In genomic region chr11:109380662-109381061, GRCm38 (mm10) we compare ENCODE assay signal across 26 mouse cellular contexts. TPM values are rescaled to one million over a fixed set of nuclear protein-coding genes. Genes with fewer than 3 reads are reported as not detected.
A peak's percentile ranks its signal among the peaks of the same experiment; 100 is the strongest.
DNase-seq lines count a peak whose midpoint lies in the region; ATAC-seq and TF ChIP-seq lines count a peak whose summit lies in the region.
"Had no signal": no experiment of that assay in that cellular context is flagged by ENCODE, and none has a peak within 500 bp of the region (broad histone marks: within the 10 kb centered on the region; RNA-seq: fewer than 3 reads in every experiment).

No protein-coding gene starts in this region.

- no peak for DNase-seq in lung, postnatal 0 days (ENCODE audit: low spot score)
- no peak for DNase-seq in lung, postnatal 14 days
- peak; percentile 32 for DNase-seq in c-Kit-positive CD71-negative TER-119-negative erythroid progenitor cells, embryonic 14.5 days (ENCODE audit: low read depth)
- DNase-seq in splenic B cell, adult 2 months (ENCODE audit: low read depth, low spot score), result peak; percentile 75
- no peak for DNase-seq in urinary bladder, adult 18-20 months (ENCODE audit: low spot score in 2 of 2)
- DNase-seq in adrenal gland, adult 2 months, result no peak
- DNase-seq in embryo, embryonic 10 days (ENCODE audit: low spot score), result no peak
- DNase-seq: adrenal gland, postnatal 25 days; cerebellum, adult 18-20 months; cerebellum, postnatal 14 days; forebrain, postnatal 0 days; gastrocnemius, postnatal 36 days; heart, adult 2 months; heart, postnatal 14 days; kidney, adult 2 months had no signal

- no peaks in the 10 kb centered on the region for H3K27me3 ChIP-seq in lung, postnatal 0 days (replicated peaks; ENCODE audit: insufficient read depth, low read length)
- no peaks in the 10 kb centered on the region for H3K27me3 ChIP-seq in splenic B cell, adult 2 months (ENCODE audit: control insufficient read depth, insufficient read depth, low read length, poor library complexity, severe bottlenecking)
- H3K27me3 ChIP-seq: embryonic facial prominence, embryonic 13.5 days; forebrain, embryonic 12.5 days; heart, embryonic 15.5 days; intestine, embryonic 15.5 days had no signal

- no peaks in the 10 kb centered on the region for H3K36me3 ChIP-seq in lung, postnatal 0 days (ENCODE audit: insufficient read depth, low read length)
- no peaks in the 10 kb centered on the region for H3K36me3 ChIP-seq in splenic B cell, adult 2 months (ENCODE audit: control insufficient read depth, insufficient read depth, low read length, poor library complexity, severe bottlenecking)
- H3K36me3 ChIP-seq: forebrain, embryonic 12.5 days; heart, embryonic 15.5 days; hindbrain, embryonic 10.5 days; intestine, embryonic 15.5 days had no signal

- TF ChIP-seq CTCF in lung, postnatal 0 days (IDR thresholded peaks at IDR 0.05), result no peak

- no peaks in the 10 kb centered on the region for H3K9me3 ChIP-seq in lung, postnatal 0 days (ENCODE audit: low read length)
- H3K9me3 ChIP-seq: embryonic facial prominence, embryonic 13.5 days; forebrain, embryonic 12.5 days; heart, embryonic 15.5 days; hindbrain, embryonic 10.5 days; intestine, embryonic 15.5 days had no signal

- peak overlapping the region; percentile 20; the same call in 1 of the 2 replicates for H3K27ac ChIP-seq in lung, postnatal 0 days (ENCODE audit: low read length)
- H3K27ac ChIP-seq: embryonic facial prominence, embryonic 13.5 days; forebrain, embryonic 12.5 days; heart, adult 2 months; heart, embryonic 15.5 days; hindbrain, embryonic 10.5 days; hindbrain, embryonic 14.5 days; intestine, embryonic 15.5 days had no signal

- TF ChIP-seq EP300 in lung, postnatal 0 days (IDR thresholded peaks at IDR 0.05), result no peak

- no peak overlapping the region for H3K4me2 ChIP-seq in lung, postnatal 0 days (replicated peaks; ENCODE audit: low read depth, low read length)
- H3K4me2 ChIP-seq: embryonic facial prominence, embryonic 13.5 days; forebrain, embryonic 12.5 days; heart, embryonic 11.5 days; heart, embryonic 15.5 days; hindbrain, embryonic 14.5 days; intestine, embryonic 15.5 days had no signal

- ATAC-seq in lung, postnatal 0 days, result 0 out of 2 replicates have a peak, but pooled peaks have one; percentile 10
- ATAC-seq in megakaryocyte, adult 5-6 weeks (ENCODE audit: poor library complexity, severe bottlenecking), result peak; percentile 73
- ATAC-seq: forebrain, postnatal 0 days; intestine, embryonic 15.5 days had no signal

- no peak overlapping the region for H3K9ac ChIP-seq in lung, postnatal 0 days (replicated peaks; ENCODE audit: low read depth)
- H3K9ac ChIP-seq: embryonic facial prominence, embryonic 13.5 days; forebrain, embryonic 12.5 days; forebrain, postnatal 0 days; heart, embryonic 15.5 days; hindbrain, embryonic 14.5 days; intestine, embryonic 15.5 days had no signal

- 63% methylated on average over 5 of the region's 5 CpGs for WGBS in lung, postnatal 0 days

- peaks cover 12% of the 10 kb centered on the region for H3K4me1 ChIP-seq in lung, postnatal 0 days (ENCODE audit: insufficient read depth, low read depth, low read length)

- no peak overlapping the region for H3K4me3 ChIP-seq in lung, postnatal 0 days (ENCODE audit: low read depth, low read length)
- H3K4me3 ChIP-seq: embryonic facial prominence, embryonic 13.5 days; forebrain, embryonic 12.5 days; heart, adult 2 months; heart, embryonic 15.5 days; hindbrain, embryonic 10.5 days; intestine, embryonic 15.5 days had no signal

RNA-seq across cellular contexts. Expression of gene Gna13, which starts 18.0 kb away (rescaled TPM):
- 57.7 and 69.7 TPM in 2 replicates for polyA plus RNA-seq in lung, postnatal 0 days (2015; fragmentation: Nextera tagmentation; extraction: Ambion mirVana)
- total RNA-seq in megakaryocyte, adult 5-6 weeks (2015), result 59.5 and 61.2 TPM in 2 replicates
- total RNA-seq in megakaryocyte, adult 5-6 weeks (2017), result 54.2 and 57.3 TPM in 2 replicates
- 10 to 100 TPM; 59.8 to 61.8 TPM for total RNA-seq in adrenal gland, adult 2 months (2021)
- polyA plus RNA-seq in adrenal gland, adult 2 months (2012; rRNA removed), result 21.7 and 23.2 TPM in 2 replicates

RNA-seq across cellular contexts. Expression of gene 9930022D16Rik, which starts 33.1 kb away (rescaled TPM):
- polyA plus RNA-seq in lung, postnatal 0 days (2015; fragmentation: Nextera tagmentation; extraction: Ambion mirVana), result 0.07 TPM in 1 of 2 replicates, not detected in the other
- 0.07 TPM in 1 of 2 replicates, not detected in the other for total RNA-seq in megakaryocyte, adult 5-6 weeks (2015)
- total RNA-seq in megakaryocyte, adult 5-6 weeks (2017), result 0.08 TPM in 1 of 2 replicates, not detected in the other
- total RNA-seq in adrenal gland, adult 2 months (2021), result not detected
- polyA plus RNA-seq in adrenal gland, adult 2 months (2012; rRNA removed), result not detected in 2 replicates
- total RNA-seq: adrenal gland, adult 18-20 months; adrenal gland, postnatal 25 days; forebrain, postnatal 0 days; gastrocnemius, adult 18-20 months; gastrocnemius, postnatal 36 days; heart, adult 2 months; heart, postnatal 14 days had no signal
- polyA plus RNA-seq: C2C12; embryonic facial prominence, embryonic 13.5 days; forebrain, embryonic 12.5 days; forebrain, postnatal 0 days; heart, adult 2 months; heart, embryonic 15.5 days; hindbrain, embryonic 10.5 days; hindbrain, embryonic 14.5 days; intestine, embryonic 15.5 days; kidney, adult 2 months had no signal

RNA-seq across cellular contexts. Expression of gene Amz2, which starts 45.1 kb away (rescaled TPM):
- polyA plus RNA-seq in lung, postnatal 0 days (2015; fragmentation: Nextera tagmentation; extraction: Ambion mirVana), result 23.6 and 28.8 TPM in 2 replicates
- 19.2 and 26.5 TPM in 2 replicates for total RNA-seq in megakaryocyte, adult 5-6 weeks (2015)
- total RNA-seq in megakaryocyte, adult 5-6 weeks (2017), result 51.3 and 51.7 TPM in 2 replicates
- 10 to 100 TPM; 41.8 to 43.2 TPM for total RNA-seq in adrenal gland, adult 2 months (2021)
- polyA plus RNA-seq in adrenal gland, adult 2 months (2012; rRNA removed), result 13.1 and 17.4 TPM in 2 replicates

Comparison
In these comparisons a context has a peak if more than half of its experiments do, and no peak if none do; other contexts are left out.
1. DNase-seq: peak in c-Kit-positive CD71-negative TER-119-negative erythroid progenitor cells, embryonic 14.5 days (single experiment) and splenic B cell, adult 2 months (single experiment); none in lung, postnatal 0 days (single experiment), lung, postnatal 14 days (single experiment), urinary bladder, adult 18-20 months (0 of 2), adrenal gland, adult 2 months (single experiment) and embryo, embryonic 10 days (single experiment).